Mouse (Mus musculus) heart, adult 2 months (tissue): ENCODE measurements around the gene Idh1.

Experiments used
- CTCF ChIP-seq: fragments of 200-600 bp; IDR thresholded peaks from 2 replicates; pipeline ENCODE4 v1.8.1; 2022; ENCODE audit warnings: antibody characterized with exemption, mild to moderate bottlenecking, moderate library complexity
- POLR2A ChIP-seq: fragments of 200-500 bp; IDR thresholded peaks from 2 replicates; pipeline ENCODE4 v1.6.1; 2011; ENCODE audit warnings: mild to moderate bottlenecking, low read depth, low read length, control low read depth; ENCODE audit not compliant: insufficient read depth

- no peak for TF ChIP-seq POLR2A
- TF ChIP-seq CTCF: no peak
Observed at GRCm38 (mm10) chr1:65130226-65130625, 56.1 kb downstream of the Idh1 start.
